Mouse (Mus musculus) embryonic stem cell, embryonic (primary cell): ENCODE measurements around the gene Golga2.

Source experiments
- CTCF ChIA-PET, 4 experiments: fragments of 300-600 bp in 2 of 4; fragments of 350-600 bp in 2 of 4; sonication (Branson Sonifier 250); formaldehyde crosslinking; loops; one replicate each; lab custom pipeline; 2022; ENCODE audit warnings: inconsistent platforms in 2 of 4; lab: Charles Lee
- POLR2A ChIA-PET, 4 experiments: fragments of 300-600 bp in 2 of 4; fragments of 350-600 bp in 2 of 4; sonication (Branson Sonifier 250); formaldehyde crosslinking; loops; one replicate each; lab custom pipeline; 2022; ENCODE audit warnings: antibody characterized with exemption in 4 of 4, inconsistent platforms in 1 of 4; lab: Charles Lee

Golga2 gene

DNA sequence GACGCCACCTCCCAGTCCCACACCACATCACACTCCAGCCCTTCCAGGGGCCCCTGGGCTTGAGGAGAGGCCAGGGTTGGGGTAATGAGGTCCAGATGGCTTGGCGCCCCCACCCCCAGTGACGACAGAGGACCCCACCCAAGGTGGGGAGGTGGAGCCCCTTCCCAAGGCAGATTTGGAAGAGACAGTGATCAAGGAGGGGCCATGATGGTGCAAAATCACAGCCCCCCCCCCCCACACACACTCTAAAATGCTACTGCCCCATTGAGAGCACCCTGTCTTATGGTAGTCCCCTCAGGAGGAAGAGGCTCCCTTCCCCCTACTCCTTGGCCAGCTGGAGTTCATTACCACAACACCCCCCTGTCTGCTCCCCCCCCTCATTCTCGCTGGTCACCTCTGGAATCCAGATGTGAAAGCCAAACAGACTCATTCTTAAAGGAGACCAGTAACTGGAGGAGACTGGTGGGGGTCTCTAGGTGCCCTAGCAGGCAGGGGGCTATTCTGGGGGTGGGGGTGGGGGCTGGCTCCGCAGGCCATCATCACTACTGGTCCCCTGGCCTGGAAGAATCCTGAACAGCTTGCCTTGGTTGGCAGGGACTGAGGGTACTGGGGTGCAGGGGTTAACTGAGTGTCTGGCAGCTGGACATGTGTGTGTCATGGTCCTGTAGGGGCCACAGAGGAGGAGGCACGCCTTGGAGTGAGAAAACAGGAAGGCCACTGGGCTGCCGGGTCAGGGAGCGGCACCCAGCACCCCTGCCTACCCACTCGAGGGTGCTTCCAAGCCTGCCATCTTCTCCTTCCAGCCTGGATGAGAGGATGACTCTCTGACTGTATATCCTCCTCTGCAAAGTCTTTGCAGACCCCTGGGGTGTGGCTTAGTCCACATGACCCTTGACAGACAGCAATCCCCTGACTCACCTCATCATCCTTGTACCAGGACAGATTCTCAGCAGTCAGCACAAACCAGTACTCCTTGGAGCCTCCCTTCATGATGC, 32.7 kb downstream of the Golga2 start:
- CTCF ChIA-PET, result interaction anchor here (0.6 to 1.8 kb wide), 7 partner anchors 12 to 266 kb away, joined by 3 to 10 read pairs (median 5); no protein-coding TSS in a partner anchor
- POLR2A ChIA-PET, result interaction anchor here in 3 of 4 experiments (0.5 to 0.7 kb wide), 3 partner anchors 59 to 746 kb away, joined by 3 read pairs; no protein-coding TSS in a partner anchor

DNA sequence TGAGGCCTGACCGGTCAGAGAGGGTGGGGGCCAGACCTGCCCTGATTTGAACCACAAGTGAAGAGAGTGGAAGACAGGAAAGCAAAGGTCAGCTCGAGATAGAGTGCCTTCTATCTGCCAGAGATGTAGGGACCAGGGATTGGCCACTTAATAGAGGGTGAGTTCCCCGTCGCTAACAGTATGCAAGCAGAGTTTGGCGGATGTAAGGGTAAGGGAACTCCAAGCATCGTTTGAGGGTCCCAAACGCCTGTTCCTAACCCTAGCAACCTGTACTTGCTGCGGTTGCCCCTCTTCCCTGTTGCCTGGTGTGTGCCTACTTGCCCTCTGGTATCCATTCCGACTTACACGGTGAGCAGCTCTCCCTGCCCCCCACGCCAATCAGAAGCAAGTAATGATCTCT, 33.5 kb downstream of the Golga2 start:
- POLR2A ChIA-PET, result interaction anchor here in 1 of 4 experiments (1.6 kb wide), 1 partner anchor 8 kb away, joined by 8 read pairs; no protein-coding TSS in a partner anchor
- CTCF ChIA-PET, result interaction anchor here in 2 of 4 experiments (0.6 to 0.7 kb wide), 3 partner anchors 11 to 121 kb away, joined by 3 to 4 read pairs (median 3); partner anchors contain the start of gene Ciz1 (in 1 of the 2)

DNA sequence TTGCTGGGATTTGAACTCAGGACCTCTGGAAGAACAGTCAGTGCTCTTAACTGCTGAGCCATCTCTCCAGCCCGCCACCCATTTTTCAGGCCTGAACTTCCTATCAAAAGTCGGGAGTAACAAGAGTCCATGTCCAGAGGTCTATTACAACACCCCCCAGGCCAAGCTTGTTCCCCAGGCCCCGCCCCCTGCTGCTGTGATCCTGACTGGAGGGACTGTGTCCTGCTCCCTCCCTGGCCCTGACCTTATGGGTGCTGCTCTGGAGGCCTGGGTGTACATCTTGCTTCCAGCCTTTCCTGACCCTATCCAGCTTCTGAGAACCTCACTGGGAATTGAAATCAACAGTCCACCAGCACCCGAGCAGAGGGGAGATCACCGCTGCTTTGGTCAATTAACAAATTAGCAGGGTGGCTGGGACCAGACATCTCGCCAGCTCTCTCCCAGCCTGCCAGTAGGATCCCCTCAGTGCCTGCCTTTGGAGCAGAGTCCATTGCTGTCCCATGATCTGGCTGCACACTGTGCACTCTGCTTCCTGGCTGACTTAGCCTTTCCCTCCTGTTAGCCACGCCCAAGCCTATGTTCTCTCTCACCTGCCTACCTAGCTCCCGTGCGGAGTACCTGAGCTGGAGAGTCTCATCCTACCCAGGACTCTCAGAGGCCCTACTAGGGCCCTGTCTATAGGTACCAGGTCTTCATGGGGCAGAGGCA, 34.6 kb downstream of the Golga2 start:
- ChIA-PET POLR2A (interaction anchor here in 2 of 4 experiments (0.8 to 1.6 kb wide), 2 partner anchors 9 to 14 kb away, joined by 3 to 8 read pairs; no protein-coding TSS in a partner anchor), CTCF (interaction anchor here in 2 of 4 experiments (0.7 kb wide), 2 partner anchors 14 to 18 kb away, joined by 3 read pairs; no protein-coding TSS in a partner anchor)

DNA sequence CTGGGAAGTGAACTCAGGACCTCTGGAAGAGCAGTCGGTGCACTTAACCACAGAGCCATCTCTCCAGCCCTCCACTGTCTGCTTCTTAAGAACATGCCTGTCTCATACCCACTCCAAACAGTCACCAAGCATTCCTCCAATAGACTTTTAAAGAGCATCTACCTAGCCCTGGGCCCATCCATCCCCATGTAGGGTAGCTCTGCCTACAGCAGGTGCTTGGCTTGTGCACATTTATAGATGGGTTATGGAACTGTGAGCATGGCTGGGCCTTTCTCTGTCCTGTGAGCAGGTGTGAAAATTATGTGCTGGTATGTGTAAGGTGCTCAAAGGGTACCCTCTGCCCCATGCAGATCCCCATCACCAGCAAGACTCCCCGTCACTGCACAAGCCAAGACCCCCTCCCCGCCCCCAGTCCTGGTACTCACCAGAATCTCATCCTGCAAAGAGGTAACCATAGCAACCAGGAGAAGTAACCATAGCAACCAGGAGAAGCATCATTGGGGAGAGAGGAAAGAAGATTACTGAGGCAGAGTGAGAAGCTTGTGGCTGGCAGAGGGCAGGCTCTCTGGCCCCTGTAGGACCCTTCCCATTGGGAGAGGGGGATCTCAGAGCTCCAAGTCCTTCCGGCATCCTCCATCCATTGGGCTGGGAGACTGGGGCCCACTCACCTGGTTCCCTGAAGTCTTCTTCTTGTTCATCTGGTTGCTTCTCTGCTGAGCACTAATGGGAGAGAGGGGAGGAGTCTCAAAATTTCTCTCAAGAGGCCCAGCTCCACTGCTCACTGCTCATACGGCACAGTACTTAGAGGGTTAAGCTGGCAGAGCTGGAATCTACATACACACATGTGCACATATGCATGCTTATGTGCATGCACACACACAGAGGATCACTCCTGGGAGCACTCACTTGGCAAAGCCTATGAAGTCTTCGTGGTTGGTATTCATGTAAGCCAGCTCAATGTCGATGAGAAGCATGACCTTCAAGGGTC, 35.9 kb downstream of the Golga2 start:
- POLR2A ChIA-PET, result interaction anchor here in 2 of 4 experiments (0.6 to 1.8 kb wide), 2 partner anchors 10 to 369 kb away, joined by 3 to 5 read pairs; no protein-coding TSS in a partner anchor
- CTCF ChIA-PET, result interaction anchor here in 3 of 4 experiments (0.5 to 1.8 kb wide), 6 partner anchors 18 to 372 kb away, joined by 3 to 5 read pairs (median 3); no protein-coding TSS in a partner anchor

DNA sequence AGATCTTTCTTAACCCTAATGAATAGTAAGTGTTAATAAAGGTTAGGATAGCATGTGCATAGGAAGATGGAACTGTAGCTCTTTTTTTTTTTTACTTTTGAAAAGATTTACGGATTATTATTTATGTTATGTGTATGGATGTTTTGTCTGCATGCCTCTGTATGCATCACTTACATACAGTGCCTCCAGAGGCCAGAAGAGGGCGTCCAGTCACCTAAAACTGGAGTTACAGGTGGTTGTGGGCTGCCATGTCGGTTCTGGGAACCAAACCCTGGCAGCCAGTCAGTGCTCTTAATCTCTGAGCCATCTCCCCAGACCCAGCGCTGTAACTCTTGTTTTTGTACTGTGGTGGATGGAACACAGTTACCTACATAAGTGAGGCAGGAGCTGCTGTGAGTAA, 37.1 kb downstream of the Golga2 start:
- ChIA-PET POLR2A (interaction anchor here (0.6 to 1.8 kb wide), 6 partner anchors 12 to 325 kb away, joined by 3 to 5 read pairs (median 3); no protein-coding TSS in a partner anchor), CTCF (interaction anchor here (0.5 to 2.2 kb wide), 10 partner anchors 16 to 319 kb away, joined by 3 to 7 read pairs (median 4); no protein-coding TSS in a partner anchor)

DNA sequence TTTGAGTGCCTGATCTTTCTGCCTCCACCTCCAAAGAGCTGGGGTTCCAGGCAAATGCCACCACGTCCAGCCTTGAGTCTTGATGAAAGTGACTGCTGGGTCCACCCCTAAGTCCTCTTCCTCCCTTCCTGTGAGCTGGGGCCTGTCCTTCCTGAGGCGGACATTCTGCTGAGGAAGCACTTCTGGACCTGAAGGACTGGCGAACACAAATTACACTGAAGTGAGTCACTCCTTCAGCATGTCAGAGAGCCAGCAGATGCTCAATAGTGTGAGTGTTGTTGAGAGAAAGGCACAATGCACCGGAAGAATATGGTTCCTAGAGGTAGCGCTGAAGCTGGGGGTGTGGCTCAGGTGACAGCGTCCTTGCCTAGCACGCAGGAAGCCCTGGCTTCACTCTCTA, 38.2 kb downstream of the Golga2 start:
- POLR2A ChIA-PET, result interaction anchor here in 3 of 4 experiments (0.7 to 1.3 kb wide), 3 partner anchors 80 to 166 kb away, joined by 3 read pairs; no protein-coding TSS in a partner anchor
- CTCF ChIA-PET, result interaction anchor here in 3 of 4 experiments (0.6 to 2.2 kb wide), 4 partner anchors 10 to 497 kb away, joined by 3 to 7 read pairs (median 3); no protein-coding TSS in a partner anchor

DNA sequence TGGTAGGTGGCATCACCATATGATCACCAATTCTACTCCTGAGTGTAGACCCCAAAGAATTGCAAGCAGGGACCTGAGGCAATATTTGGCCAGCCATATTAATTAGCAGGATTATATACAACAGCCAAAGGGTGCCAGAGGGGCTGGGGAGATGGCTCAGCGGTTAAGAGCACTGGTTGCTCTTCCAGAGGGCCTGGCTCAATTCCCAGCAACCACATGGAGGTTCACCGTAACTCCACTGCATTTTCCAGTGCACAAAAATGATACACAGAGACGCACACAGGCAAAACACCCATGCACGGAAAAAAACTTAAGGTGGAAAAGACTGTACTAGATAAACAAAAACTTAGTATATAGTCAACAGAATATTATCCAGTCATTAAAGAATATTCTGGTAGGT, 40.0 kb downstream of the Golga2 start:
- CTCF ChIA-PET, result interaction anchor here in 1 of 4 experiments (1.4 kb wide), 1 partner anchor 20 kb away, joined by 4 read pairs; no protein-coding TSS in a partner anchor
- POLR2A ChIA-PET, result interaction anchor here in 1 of 4 experiments (3.1 kb wide), 1 partner anchor 14 kb away, joined by 10 read pairs; no protein-coding TSS in a partner anchor

DNA sequence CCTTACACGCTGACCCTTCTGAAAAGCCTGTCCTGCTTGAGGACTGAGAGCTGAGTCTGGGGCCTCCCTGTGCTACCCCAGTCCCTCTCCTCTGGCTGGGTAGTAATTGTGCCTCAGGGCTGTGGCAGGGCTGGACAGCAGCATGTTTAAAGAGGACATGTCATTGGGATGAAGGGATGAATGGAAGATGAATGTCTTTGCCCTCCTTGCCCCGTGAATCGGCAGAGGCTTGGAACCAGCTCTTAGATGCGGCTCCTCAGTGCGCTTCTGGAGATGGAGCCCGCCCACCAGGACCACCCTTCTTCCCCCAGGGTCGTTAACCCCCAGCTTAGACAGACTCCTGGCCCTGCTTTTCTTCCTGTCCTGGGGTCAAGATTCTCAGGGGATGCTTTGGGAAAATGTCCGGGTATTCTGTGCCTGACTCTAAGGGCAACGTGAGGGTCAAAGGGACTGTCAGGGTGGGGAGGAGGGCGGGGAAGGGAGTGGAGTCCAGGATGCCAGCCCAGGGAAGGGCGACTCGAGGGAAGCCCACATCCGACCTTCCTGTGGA, 41.8 kb downstream of the Golga2 start:
- CTCF ChIA-PET, result interaction anchor here (0.6 to 2.3 kb wide), 9 partner anchors 21 to 154 kb away, joined by 3 to 9 read pairs (median 4); no protein-coding TSS in a partner anchor
- POLR2A ChIA-PET, result interaction anchor here in 2 of 4 experiments (0.8 to 3.1 kb wide), 5 partner anchors 11 to 22 kb away, joined by 3 to 10 read pairs (median 6); no protein-coding TSS in a partner anchor

DNA sequence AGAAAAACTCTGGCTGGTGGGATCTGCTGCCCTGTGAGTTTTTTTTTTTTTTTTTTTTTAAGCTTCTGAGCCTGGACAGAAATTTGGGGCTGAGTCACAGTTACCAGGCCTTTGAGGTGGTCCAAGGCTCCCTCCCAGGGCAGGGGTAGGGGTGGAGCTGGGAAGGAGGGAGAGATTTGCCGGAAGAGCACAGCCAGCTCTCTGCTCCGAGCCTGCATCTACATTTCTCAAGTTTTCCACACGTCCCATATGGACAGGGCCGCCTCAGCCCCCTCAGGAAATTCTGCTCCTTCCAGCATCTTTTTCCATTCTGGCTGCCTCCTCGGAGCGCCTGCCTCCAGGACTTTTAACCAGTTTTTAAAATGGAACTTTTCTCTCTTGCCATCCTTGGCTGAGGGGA, 42.3 kb downstream of the Golga2 start:
- ChIA-PET CTCF (interaction anchor here (0.6 to 2.3 kb wide), 11 partner anchors 22 to 428 kb away, joined by 3 to 9 read pairs (median 4); partner anchors contain the start of gene Tor2a (in 1 of the 4)), POLR2A (interaction anchor here in 3 of 4 experiments (0.6 to 3.1 kb wide), 7 partner anchors 11 to 520 kb away, joined by 3 to 10 read pairs (median 3); no protein-coding TSS in a partner anchor)

DNA sequence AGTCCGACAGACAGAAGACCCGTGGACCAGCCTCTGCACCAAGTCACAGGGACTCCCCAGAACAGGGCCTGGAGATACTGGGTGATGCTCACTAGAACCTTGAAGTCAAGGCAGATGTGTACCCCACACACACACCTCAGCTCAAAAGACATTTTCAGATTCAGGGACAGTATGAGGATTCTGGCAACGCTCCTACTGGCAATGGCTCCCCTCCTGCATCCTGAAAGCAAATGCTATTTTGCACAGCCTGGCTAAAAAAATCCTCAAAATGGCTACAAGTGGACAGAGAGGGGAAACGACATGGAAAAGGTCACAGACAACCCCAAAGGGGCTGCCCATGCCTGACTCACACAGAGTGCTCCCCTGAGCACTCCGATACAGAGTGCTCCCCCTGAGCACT, 45.0 kb downstream of the Golga2 start:
- ChIA-PET CTCF (no interaction called here), POLR2A (interaction anchor here in 1 of 4 experiments (1.1 kb wide), 1 partner anchor 9 kb away, joined by 3 read pairs; no protein-coding TSS in a partner anchor)

DNA sequence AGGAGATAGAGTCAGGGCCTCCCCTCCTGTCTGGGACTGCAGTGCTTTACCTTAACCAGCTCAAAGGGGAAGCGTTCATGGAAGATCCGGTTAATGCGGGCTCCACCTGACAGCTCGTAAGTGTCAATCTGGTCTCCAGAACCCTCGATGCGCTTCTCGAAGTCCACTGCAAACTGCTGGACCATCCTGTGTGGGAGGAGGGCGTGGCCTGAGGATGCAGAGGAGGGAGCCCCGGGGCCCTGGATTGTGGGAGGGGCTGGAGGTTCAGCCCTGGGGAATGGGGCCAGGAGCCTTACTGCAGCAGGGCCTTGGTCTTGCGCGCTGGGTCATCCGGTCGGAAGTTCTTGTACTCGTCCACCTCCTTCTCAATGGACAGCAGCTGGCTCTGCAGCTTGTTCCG, 48.7 kb downstream of the Golga2 start:
- ChIA-PET POLR2A (interaction anchor here in 1 of 4 experiments (1.2 kb wide), 1 partner anchor 13 kb away, joined by 3 read pairs; no protein-coding TSS in a partner anchor), CTCF (interaction anchor here (0.6 to 1.9 kb wide), 8 partner anchors 28 to 548 kb away, joined by 3 to 5 read pairs (median 4); no protein-coding TSS in a partner anchor)

DNA sequence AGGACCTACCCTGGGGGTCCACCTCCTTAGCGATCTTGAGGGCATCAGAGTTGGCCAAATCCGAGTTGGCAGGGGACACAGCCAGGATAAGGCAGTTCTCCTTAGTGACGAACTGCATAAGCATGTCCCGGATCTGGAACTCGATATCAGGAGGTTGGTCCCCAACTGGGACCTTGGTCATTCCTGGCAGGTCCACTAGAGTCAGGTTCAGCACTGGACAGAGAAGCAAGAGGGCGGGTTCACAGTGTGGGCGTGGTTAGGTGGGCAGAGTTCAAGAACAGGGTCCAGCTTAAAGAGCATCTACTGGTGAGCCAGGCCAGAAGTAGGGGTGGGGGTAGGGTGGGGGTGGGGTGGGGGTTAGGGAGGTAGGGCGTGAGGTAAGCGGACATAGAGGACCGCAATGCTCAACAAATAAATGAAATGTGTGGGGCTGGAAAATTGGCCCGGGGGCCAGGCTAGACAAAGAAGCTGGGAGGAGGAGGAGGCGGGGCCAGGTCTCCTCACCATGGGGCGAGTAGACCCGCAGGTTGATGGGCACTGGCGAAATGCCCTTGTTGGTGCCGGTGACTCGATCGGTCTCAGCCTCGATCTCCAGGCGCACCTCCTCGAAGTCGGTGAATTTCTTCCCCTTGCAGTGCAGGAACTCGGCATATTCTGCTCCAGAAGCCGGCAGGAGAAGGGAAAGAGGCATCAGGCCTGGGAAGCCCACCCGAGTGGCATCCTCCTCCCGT, 52.9 kb downstream of the Golga2 start:
- ChIA-PET POLR2A (interaction anchor here in 3 of 4 experiments (0.8 to 1.7 kb wide), 5 partner anchors 9 to 28 kb away, joined by 3 to 6 read pairs (median 4); partner anchors contain the start of gene Ciz1 (in 1 of the 3)), CTCF (interaction anchor here in 2 of 4 experiments (0.6 to 1.6 kb wide), 4 partner anchors 32 to 79 kb away, joined by 3 to 10 read pairs (median 3); no protein-coding TSS in a partner anchor)

DNA sequence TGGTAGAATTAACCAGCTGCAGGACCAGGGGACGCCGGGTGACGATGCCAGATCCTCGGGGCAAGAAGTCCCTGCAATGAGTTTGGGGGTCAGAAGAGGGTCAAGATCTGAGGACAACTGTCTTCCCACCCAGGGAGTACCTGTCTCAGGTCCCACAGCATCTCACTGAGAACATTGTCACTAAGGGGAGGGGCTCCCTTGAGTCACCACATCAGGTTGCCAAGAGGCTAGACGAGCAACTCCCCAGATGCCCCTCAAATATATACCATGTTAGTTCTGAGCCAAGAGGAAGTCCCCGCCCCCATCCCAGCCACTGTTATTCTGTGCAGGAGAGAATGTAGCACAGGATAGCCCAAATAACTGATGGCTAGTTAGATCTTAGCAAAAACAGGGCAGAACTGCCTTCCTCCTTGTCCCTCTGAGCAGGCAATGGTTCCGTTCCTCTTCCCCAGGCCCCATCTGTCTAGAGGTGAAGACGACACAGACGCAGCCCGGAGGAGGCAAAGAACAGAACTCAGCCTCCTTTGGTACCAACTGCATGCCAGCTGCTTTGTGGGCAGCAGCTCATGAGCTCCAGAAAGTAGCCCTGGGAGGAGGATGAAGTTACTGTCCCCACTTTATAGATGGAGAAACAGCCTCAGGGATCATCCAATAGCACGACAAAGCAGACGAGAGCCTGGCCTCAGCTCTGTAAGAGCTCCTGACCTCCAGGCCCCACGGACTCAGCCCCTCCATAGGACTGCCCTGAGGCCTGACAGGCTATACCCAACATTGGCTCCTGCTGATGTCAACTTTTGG, 53.9 kb downstream of the Golga2 start:
- CTCF ChIA-PET, result interaction anchor here in 1 of 4 experiments (0.7 to 1.6 kb wide), 2 partner anchors 33 to 36 kb away, joined by 3 to 10 read pairs; no protein-coding TSS in a partner anchor
- POLR2A ChIA-PET, result interaction anchor here in 2 of 4 experiments (0.5 to 1.7 kb wide), 4 partner anchors 8 to 12 kb away, joined by 3 to 6 read pairs (median 4); no protein-coding TSS in a partner anchor

DNA sequence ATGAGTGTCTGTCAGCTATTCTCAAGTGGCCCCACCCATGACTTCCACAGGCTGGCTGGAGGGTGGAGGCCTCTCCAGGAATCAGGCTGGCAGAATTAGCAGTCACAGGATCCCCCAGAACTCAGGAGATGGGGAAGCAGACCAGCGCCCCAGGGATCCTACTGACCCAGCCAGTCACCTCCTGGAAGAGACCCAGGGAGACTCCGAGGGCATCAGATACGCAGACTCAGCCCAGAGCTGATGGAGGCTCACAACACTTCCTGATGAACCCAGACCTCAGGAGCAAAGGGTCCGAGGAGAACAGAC, 54.4 kb downstream of the Golga2 start:
- CTCF ChIA-PET, result no interaction called here
- POLR2A ChIA-PET, result interaction anchor here in 2 of 4 experiments (0.5 to 1.8 kb wide), 3 partner anchors 9 to 33 kb away, joined by 3 to 4 read pairs (median 3); no protein-coding TSS in a partner anchor
